Mouse (Mus musculus): Measurements from ENCODE around the gene Sertad1. TPM values are rescaled to one million over a fixed set of nuclear protein-coding genes. Genes with fewer than 3 reads are reported as not detected.

Gene Sertad1
- 6.4 and 8.3 TPM in 2 replicates for polyA plus RNA-seq (2015; fragmentation: Nextera tagmentation; extraction: Ambion mirVana)

DNA sequence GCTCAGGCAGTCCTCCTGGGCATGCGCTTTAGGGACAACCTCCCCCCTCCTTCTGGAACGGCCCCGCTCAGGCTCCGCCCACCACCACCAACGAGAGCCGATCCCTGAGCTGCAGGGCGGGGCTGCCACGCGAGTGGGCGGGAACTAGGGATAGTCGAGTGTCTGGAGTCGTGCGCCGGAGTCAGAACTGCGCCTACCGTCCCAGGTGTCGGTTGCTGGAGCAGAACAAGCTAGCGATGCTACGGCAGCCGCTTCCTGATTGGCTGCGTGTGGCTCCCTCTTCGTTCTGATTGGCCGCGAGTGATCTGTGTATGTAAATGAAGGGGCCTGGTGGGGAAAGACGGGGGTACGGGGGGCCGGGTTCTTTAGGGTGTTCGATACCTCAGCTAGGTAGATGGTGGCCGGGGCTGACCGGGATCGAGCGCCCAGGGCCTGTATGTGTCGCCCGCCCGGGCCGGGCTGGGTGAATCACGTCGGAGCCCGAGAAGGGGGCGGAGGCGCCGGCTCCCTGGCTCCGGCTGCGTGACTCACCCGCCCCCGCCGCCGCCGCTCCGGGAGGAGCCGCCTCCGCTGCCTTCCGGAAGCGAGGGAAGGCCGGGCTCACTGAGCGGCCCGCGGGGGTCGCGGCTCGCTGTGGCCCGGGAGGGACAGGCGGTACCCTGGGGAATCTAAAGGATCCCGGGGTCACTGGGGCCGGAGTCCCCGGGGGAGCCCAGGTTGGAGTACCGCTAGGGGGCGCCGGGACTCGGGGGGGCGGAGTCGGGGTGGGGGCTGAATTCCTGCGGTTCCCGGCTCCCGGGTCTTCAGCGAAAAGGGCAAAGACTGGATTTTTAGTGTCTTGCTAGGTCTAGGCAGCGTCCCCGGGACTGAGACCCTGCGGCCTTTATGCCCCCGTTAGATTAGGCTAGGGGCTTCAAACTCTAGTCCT, at the start of gene Sertad1:
Gene Sertad1 (plus strand): TSS at position 141 of the 928 bp plus-strand sequence.
- Histone ChIP-seq H3K27me3 (no peaks in the 10 kb centered on the region), H3K36me3 (no peaks in the 10 kb centered on the region), H3K9ac (replicated peaks) (peak within 1 kb of the TSS; percentile 64), H3K4me2 (replicated peaks) (peak within 1 kb of the TSS; percentile 52), H3K9me3 (no peaks in the 10 kb centered on the region), H3K27ac (replicated peaks) (peak within 1 kb of the TSS; percentile 90), H3K4me3 (peak within 1 kb of the TSS; percentile 68), H3K4me1 (peaks cover 21% of the 10 kb centered on the region)
- WGBS = under 1% methylated on average over 74 of the region's 80 CpGs
- peak; percentile 98 for ATAC-seq (replicated peaks)

DNA sequence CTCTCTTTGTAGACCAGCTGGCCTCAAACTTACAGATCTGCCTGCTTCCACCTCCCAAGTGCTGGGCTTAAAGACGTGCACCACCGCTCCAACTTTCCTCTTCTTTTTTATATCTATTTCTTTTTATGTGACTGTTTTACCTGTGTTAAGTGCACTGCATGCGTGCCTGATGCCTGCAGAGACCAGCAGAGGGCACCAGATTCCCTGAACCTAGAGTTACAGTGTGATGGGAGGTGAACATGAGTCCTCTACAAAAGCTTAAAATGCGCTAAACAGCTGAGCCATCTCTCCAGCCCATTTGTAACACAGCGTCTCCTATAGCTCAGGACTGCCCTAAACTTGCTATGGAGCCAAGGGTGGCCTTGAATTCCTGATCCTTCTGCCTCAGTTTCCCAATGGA, 49.2 kb upstream of the Sertad1 start:
- ATAC-seq (replicated peaks) = no peak
- no peaks in the 10 kb centered on the region for H3K4me1 ChIP-seq
- 58% methylated on average over 5 of the region's 5 CpGs for WGBS

DNA sequence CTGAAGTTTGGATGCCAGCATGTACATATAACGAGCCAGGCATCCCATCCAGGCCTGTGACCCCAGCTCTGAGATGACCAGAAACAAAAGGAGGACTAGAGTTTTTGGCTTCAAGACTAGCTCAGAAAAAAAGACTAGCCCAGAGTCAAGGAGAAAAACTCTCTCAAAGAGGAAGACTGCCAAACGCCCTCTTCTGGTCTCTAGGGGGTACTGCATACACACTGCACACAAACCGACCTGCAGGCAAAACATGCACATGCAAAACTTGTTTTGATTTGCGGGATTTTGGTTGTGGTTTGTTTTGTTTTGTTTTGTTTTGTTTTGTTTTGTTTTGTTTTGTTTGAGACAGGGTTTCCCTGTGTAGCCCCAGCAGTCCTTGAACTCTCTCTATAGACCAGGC, 46.7 kb upstream of the Sertad1 start:
- Histone ChIP-seq H3K27ac (replicated peaks) (no peak overlapping the region), H3K36me3 (no peaks in the 10 kb centered on the region; the same call in 1 of the 2 replicates), H3K4me1 (no peaks in the 10 kb centered on the region), H3K4me2 (replicated peaks) (no peak overlapping the region), H3K9ac (replicated peaks) (no peak overlapping the region), H3K9me3 (no peaks in the 10 kb centered on the region), H3K4me3 (no peak overlapping the region), H3K27me3 (peaks cover 7% of the 10 kb centered on the region; the same call in 1 of the 2 replicates)
- ATAC-seq (replicated peaks) = no peak
- WGBS = 84% methylated on average over 4 of the region's 4 CpGs

More for the DNA sequence above, 49.2 kb upstream of the Sertad1 start:
- H3K27ac ChIP-seq (replicated peaks) = no peak overlapping the region
- no peak overlapping the region for H3K4me3 ChIP-seq
- H3K9me3 ChIP-seq = no peaks in the 10 kb centered on the region
- no peak overlapping the region for H3K9ac ChIP-seq (replicated peaks)
- H3K27me3 ChIP-seq = peaks cover 16% of the 10 kb centered on the region; the same call in 1 of the 2 replicates
- no peaks in the 10 kb centered on the region; the same call in 1 of the 2 replicates for H3K36me3 ChIP-seq
- no peak overlapping the region for H3K4me2 ChIP-seq (replicated peaks)

DNA sequence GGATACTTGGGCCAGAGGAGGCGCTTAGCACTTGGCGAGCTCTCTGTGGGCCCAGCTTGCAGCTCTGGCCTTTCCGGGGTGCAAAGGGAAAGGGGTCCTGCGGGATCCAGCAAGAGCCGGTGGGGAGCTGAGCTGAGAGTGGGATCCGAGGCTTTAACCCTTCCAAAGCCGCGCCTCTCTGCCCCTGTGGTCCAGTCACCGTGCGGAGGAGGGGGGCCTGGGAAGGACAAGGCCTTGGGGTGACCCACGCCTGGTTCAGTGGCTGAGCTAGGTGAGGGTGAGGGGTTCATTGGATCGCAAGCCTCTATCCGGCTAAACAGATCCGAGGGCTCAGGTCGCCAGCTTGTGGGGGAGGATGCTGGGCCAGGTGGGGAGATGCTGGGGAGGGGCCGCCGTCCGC, 40.7 kb upstream of the Sertad1 start:
- peaks cover 12% of the 10 kb centered on the region; the same call in 1 of the 2 replicates for H3K4me1 ChIP-seq
- H3K27ac ChIP-seq (replicated peaks) = peak overlapping the region; percentile 53
- H3K36me3 ChIP-seq = no peaks in the 10 kb centered on the region
- H3K27me3 ChIP-seq = no peaks in the 10 kb centered on the region
- no peaks in the 10 kb centered on the region for H3K9me3 ChIP-seq
- peak overlapping the region; percentile 51 for H3K4me3 ChIP-seq
- no peak for ATAC-seq (replicated peaks)
- peak overlapping the region; percentile 72 for H3K9ac ChIP-seq (replicated peaks)
- 2% methylated on average over 15 of the region's 18 CpGs for WGBS
- H3K4me2 ChIP-seq (replicated peaks) = peak overlapping the region; percentile 73

DNA sequence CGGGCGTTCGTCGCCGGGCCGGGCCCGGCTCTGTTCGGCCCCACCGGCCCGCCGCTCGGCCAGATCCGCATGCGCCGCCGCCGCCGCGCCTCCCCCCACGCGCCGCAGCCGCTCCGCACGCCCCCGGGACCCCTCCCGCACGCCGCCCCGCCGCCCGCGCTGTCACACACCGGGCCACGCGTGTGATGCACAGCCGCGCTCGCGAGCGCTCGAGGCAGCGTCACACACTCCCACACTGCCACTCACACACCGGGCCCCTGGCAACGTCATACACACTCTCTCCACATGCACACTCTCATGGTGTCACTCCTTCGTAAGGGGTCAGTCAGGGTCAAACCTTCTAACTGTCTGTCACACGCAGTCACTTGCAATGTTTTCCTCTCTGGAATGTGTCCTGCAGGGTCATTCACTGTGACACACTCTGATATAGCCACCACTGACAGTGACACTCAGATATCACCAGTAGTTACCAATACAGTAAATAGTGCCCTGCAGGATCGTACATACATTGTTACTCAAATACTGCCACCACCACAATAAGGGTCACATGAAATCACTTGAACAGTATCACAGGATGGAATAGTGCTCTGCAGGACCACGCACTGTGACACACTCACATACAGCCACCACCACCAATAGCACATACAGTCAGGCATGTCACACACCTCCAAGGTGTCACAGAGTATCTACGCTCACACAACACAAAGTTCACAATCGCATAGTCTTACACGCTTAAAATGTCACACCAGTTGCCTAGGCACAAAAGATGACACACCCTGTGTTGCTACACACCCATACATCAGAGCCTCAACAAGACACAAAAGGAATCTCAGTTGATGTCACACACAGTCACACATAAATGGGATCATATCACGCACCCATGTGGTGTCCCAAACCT, 39.9 kb upstream of the Sertad1 start:
- Histone ChIP-seq H3K9ac (replicated peaks) (peak overlapping the region; percentile 72), H3K36me3 (no peaks in the 10 kb centered on the region), H3K27ac (replicated peaks) (peak overlapping the region; percentile 53), H3K27me3 (no peaks in the 10 kb centered on the region), H3K9me3 (no peaks in the 10 kb centered on the region), H3K4me3 (peak overlapping the region; percentile 51), H3K4me1 (peaks cover 12% of the 10 kb centered on the region; the same call in 1 of the 2 replicates), H3K4me2 (replicated peaks) (peak overlapping the region; percentile 73)
- WGBS = 6% methylated on average over 48 of the region's 53 CpGs
- ATAC-seq (replicated peaks) = peak; percentile 52

DNA sequence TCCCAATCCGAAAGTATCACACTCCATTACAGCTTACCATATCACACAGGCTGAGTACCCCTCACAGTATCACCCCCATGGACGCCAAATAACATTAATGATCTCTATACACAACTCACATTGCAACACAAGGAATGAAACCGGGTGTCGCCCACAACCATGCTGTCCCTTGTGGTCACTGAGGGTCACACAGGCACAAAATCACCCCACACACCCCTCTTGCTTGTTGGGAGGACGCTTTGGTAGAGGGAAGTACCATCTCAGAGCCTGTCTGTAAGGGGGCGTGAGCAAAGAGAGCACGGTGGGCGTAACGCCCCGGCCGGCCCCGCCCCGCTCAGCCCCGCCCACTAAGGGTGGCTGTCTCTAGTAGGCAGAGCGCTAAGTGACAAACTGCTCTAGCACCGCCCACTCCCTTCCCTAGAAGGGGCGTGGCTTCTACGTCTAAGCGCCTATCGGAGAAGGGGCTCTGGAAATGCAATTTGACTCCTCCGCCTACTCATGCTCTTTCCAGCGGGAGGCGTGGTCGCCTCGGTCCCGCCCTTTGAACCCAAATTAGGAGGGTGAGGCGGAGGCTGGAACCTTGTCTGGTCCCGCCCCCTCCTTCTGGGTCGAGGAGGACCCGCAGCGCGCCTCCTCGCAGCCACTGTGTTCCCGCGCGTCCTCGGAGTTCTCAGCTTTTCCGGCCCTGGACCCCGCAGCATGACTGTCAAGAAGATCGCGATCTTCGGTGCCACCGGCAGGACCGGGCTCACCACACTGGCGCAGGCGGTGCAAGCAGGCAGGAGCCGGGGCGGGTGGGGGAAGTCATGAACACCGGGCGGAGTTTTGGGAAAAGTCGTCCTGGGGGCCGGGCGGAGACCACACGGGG, 39.1 kb upstream of the Sertad1 start, which contains the start of the genes Sptbn4 and Blvrb:
Gene Sptbn4 (minus strand): TSS at position 268 of the 868 bp plus-strand sequence.
Gene Blvrb (plus strand): TSS at position 560 of the 868 bp plus-strand sequence.
- no peaks in the 10 kb centered on the region for H3K27me3 ChIP-seq
- H3K4me3 ChIP-seq = peak within 1 kb of the TSS; percentile 51
- peak within 1 kb of the TSS; percentile 72 for H3K9ac ChIP-seq (replicated peaks)
- ATAC-seq (replicated peaks) = peak; percentile 91
- H3K4me2 ChIP-seq (replicated peaks) = peak within 1 kb of the TSS; percentile 73
- no peaks in the 10 kb centered on the region for H3K36me3 ChIP-seq
- peak within 1 kb of the TSS; percentile 53 for H3K27ac ChIP-seq (replicated peaks)
- H3K4me1 ChIP-seq = peaks cover 12% of the 10 kb centered on the region; the same call in 1 of the 2 replicates
- no peaks in the 10 kb centered on the region for H3K9me3 ChIP-seq
- WGBS = 1% methylated on average over 54 of the region's 54 CpGs

DNA sequence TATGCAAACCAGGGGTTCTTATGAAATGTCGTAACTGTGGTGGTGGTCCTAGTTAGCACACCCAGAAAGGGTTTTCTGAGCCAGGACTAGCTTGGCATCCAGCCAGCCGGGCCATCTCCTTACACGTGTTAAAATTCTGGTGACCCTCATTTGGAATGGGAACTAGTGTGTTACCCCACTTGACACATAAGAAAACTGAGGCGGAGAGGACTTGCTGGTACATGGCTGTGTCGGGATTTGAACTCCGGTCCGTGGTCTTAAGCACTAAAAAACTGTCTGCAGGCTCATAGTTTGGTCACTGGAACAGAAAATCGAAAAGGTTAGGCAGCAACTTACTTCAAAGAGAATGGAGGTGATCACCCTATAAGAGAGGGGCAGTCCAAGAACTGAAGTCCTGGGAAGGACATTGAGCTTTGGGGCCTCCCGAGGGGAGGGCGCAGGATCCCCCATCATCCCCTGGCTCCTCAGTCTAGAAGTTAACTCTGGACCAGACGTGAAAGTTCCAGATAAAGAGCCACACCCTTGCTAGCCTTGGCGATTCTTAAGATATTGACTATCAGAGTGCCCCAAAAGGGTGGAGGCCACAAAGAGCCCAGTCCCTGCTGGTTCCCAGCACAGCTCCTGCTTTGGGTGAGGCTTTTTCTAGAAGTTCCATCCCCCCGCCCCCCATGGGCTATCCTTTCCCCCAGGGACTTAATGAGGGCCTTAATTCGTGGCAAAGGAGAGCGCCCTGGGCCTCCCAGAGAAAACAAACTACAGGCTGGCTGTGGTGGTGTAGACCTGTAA, 38.1 kb upstream of the Sertad1 start:
- Histone ChIP-seq H3K27me3 (no peaks in the 10 kb centered on the region), H3K27ac (replicated peaks) (no peak overlapping the region), H3K36me3 (no peaks in the 10 kb centered on the region), H3K4me2 (replicated peaks) (peak overlapping the region; percentile 73), H3K4me3 (peak overlapping the region; percentile 51), H3K4me1 (peaks cover 12% of the 10 kb centered on the region; the same call in 1 of the 2 replicates), H3K9ac (replicated peaks) (no peak overlapping the region), H3K9me3 (no peaks in the 10 kb centered on the region)
- ATAC-seq (replicated peaks) = no peak; the same call in 1 of the 2 replicates
- WGBS = 58% methylated on average over 15 of the region's 15 CpGs

DNA sequence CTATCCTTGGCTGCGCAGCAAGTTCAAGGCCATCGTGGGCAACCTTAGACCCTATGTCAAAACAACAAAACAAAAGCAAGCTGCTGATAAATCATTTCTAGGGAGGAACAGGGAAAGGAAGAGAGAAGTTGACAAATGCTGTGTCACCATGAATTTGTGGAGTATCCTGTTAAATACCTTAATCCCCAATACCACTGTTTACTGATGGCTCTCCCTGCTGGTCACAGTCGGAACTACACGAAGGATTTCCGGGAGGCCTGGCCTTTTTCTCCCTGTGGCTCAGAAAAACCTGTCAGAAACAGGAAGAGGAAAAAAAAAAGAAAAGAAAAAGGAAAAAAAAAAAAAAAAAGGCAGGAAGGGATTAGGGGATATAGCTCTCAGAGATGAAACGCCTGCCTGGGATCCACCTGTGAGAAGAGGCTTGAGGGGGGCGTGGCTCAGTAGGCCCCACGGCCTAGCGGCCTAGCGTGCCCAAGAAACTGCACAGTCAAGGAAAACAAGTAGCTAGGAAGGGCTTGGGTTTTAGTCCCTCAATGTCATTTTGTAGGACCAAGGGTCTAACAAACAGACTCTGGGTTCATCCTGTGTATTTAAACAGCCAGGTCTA, 37.4 kb upstream of the Sertad1 start:
- ATAC-seq (replicated peaks) = no peak
- Histone ChIP-seq H3K4me3 (no peak overlapping the region), H3K27me3 (no peaks in the 10 kb centered on the region), H3K27ac (replicated peaks) (no peak overlapping the region), H3K9ac (replicated peaks) (no peak overlapping the region), H3K36me3 (no peaks in the 10 kb centered on the region), H3K9me3 (no peaks in the 10 kb centered on the region), H3K4me1 (peaks cover 12% of the 10 kb centered on the region; the same call in 1 of the 2 replicates), H3K4me2 (replicated peaks) (no peak overlapping the region)
- 62% methylated on average over 10 of the region's 10 CpGs for WGBS

DNA sequence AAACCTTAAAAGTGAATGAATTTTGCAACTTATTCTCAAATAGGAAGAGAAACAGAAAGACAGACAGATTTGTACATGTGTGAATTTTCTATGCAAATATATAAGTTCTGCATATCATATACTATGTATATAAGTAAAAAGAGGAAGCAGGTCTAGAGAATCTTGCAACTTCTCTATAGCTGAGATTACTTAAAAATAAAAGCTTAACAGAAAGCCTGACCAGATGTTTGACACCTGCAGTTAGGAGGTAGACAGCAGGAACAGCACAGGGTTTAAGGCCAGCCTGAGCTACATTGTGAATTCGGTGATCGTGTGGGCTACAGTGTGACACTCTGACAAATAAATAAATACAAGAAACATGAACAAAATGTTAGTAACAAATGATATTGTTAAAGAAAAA, 35.4 kb upstream of the Sertad1 start:
- Histone ChIP-seq H3K9ac (replicated peaks) (no peak overlapping the region), H3K4me1 (0 out of 2 replicates have a peak, but pooled peaks cover 9% of the 10 kb centered on the region), H3K4me3 (no peak overlapping the region), H3K9me3 (no peaks in the 10 kb centered on the region), H3K27me3 (no peaks in the 10 kb centered on the region), H3K4me2 (replicated peaks) (no peak overlapping the region), H3K36me3 (no peaks in the 10 kb centered on the region), H3K27ac (replicated peaks) (no peak overlapping the region)
- no peak for ATAC-seq (replicated peaks)
- WGBS = 95% methylated on average over 2 of the region's 2 CpGs

DNA sequence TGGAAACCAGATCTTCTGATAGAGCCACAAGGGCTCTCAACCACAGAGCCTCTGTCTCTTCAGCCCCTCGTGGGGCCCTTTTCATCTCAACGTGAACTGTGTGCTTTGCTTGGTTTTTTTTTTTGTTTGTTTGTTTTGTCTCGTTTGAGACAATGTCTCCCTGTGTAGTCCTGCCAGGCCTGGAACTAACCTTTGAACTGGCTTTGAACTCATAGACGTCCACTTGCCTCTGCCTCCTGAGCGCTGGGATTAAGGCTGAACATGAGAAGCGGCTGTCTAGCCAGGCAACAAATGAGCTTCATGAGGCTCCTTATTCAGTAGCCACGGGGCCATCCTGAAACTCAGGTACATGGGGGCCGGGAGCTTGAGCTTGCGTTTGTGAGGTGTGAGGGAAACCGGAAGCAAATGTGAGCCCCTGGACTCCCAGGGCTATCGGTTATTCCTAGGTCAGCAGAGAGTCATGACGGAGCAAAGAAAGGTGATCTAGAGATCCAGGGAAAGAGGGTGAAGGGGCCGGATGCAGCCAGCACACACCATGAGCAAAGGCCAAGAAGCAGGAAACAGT, 34.4 kb upstream of the Sertad1 start:
- no peak overlapping the region for H3K4me3 ChIP-seq
- H3K27ac ChIP-seq (replicated peaks) = no peak overlapping the region
- no peak for ATAC-seq (replicated peaks)
- no peaks in the 10 kb centered on the region for H3K36me3 ChIP-seq
- H3K27me3 ChIP-seq = no peaks in the 10 kb centered on the region
- H3K9me3 ChIP-seq = no peaks in the 10 kb centered on the region
- WGBS = 53% methylated on average over 13 of the region's 13 CpGs
- H3K4me1 ChIP-seq = 0 out of 2 replicates have a peak, but pooled peaks cover 7% of the 10 kb centered on the region
- no peak overlapping the region for H3K4me2 ChIP-seq (replicated peaks)
- no peak overlapping the region for H3K9ac ChIP-seq (replicated peaks)

Measured in forebrain, embryonic 15.5 days (tissue).